21 mouse cellular contexts compared by ENCODE assay signal in genomic region chr12:35573713-35574112, GRCm38 (mm10).
"Had no signal": no experiment of that assay in that cellular context is flagged by ENCODE, and none has a peak within 500 bp of the region (broad histone marks: within the 10 kb centered on the region; RNA-seq: fewer than 3 reads in every experiment).

No protein-coding gene starts in this region.

- H3K4me3 ChIP-seq: kidney, embryonic 15.5 days; limb, embryonic 12.5 days; limb, embryonic 15.5 days; lung, embryonic 15.5 days; midbrain, embryonic 10.5 days; midbrain, embryonic 15.5 days; neural tube, embryonic 12.5 days; neural tube, embryonic 15.5 days had no signal

- H3K36me3 ChIP-seq: kidney, embryonic 15.5 days; limb, embryonic 12.5 days; limb, embryonic 15.5 days; lung, embryonic 15.5 days; midbrain, embryonic 10.5 days; midbrain, embryonic 15.5 days; neural tube, embryonic 12.5 days; neural tube, embryonic 15.5 days had no signal

- H3K4me2 ChIP-seq: kidney, embryonic 15.5 days; limb, embryonic 12.5 days; limb, embryonic 15.5 days; liver, embryonic 11.5 days; lung, embryonic 15.5 days; midbrain, embryonic 15.5 days; neural tube, embryonic 12.5 days; neural tube, embryonic 15.5 days had no signal

- ATAC-seq: liver, postnatal 0 days; midbrain, embryonic 15.5 days had no signal

- DNase-seq: kidney, adult 11 months; kidney, adult 8-10 months; kidney, postnatal 10 days; kidney, postnatal 36 days; left cerebral cortex, postnatal 4 days; liver, postnatal 0 days; right cerebral cortex, adult 18-20 months; right cerebral cortex, postnatal 14 days; right cerebral cortex, postnatal 4 days; thymus, postnatal 25 days had no signal

- H3K27me3 ChIP-seq: kidney, embryonic 15.5 days; limb, embryonic 12.5 days; limb, embryonic 15.5 days; lung, embryonic 15.5 days; midbrain, embryonic 15.5 days; neural tube, embryonic 12.5 days; neural tube, embryonic 15.5 days had no signal

- H3K9ac ChIP-seq: kidney, embryonic 15.5 days; limb, embryonic 12.5 days; limb, embryonic 15.5 days; liver, embryonic 14.5 days; liver, postnatal 0 days; lung, embryonic 15.5 days; midbrain, embryonic 15.5 days; neural tube, embryonic 12.5 days; neural tube, embryonic 15.5 days had no signal

- H3K4me1 ChIP-seq: kidney, embryonic 15.5 days; limb, embryonic 12.5 days; limb, embryonic 15.5 days; midbrain, embryonic 10.5 days; midbrain, embryonic 15.5 days; neural tube, embryonic 12.5 days; neural tube, embryonic 15.5 days had no signal

- H3K27ac ChIP-seq: kidney, embryonic 15.5 days; limb, embryonic 12.5 days; limb, embryonic 15.5 days; liver, embryonic 14.5 days; lung, embryonic 15.5 days; midbrain, embryonic 10.5 days; midbrain, embryonic 15.5 days; neural tube, embryonic 12.5 days; neural tube, embryonic 15.5 days; stomach, postnatal 0 days had no signal

- H3K9me3 ChIP-seq: kidney, embryonic 15.5 days; limb, embryonic 12.5 days; limb, embryonic 15.5 days; lung, embryonic 15.5 days; midbrain, embryonic 10.5 days; midbrain, embryonic 15.5 days; neural tube, embryonic 12.5 days; neural tube, embryonic 15.5 days had no signal
